Mouse (Mus musculus) liver, embryonic 13.5 days (tissue): ENCODE measurements at regions not wholly inside any gene's neighbourhood (a gene's known extent, or its start where the extent isn't known, plus 50 kb on each side); places are given as distances from the start of the nearest gene placed in this dataset.

Source experiments
- ATAC-seq: fragments of 200-750 bp; cut with Nextera tagmentation; 2 replicates; pipeline ENCODE4 v1.8.0; 2017; ENCODE audit warnings: low read depth, mild to moderate bottlenecking, moderate number of reproducible peaks, moderate library complexity
- DNase-seq: peaks from one replicate; pipeline ENCODE4 v3.0.0; 2022
- H3K27ac ChIP-seq: fragments of 300-500 bp; sonication (generic); 2 replicates; pipeline ENCODE4 v1.5.1; 2015; ENCODE audit warnings: moderate library complexity, mild to moderate bottlenecking, inconsistent platforms
- H3K27me3 ChIP-seq: fragments of 300-500 bp; sonication (generic); 2 replicates; pipeline ENCODE4 v1.6.1; 2015; ENCODE audit warnings: mild to moderate bottlenecking, inconsistent platforms
- H3K36me3 ChIP-seq: fragments of 300-500 bp; sonication (generic); 2 replicates; pipeline ENCODE4 v1.6.1; 2015; ENCODE audit warnings: mild to moderate bottlenecking, inconsistent platforms
- H3K4me1 ChIP-seq: fragments of 300-500 bp; sonication (generic); replicated peaks from 2 replicates; pipeline ENCODE4 v1.6.1; 2015; ENCODE audit warnings: inconsistent platforms
- H3K4me2 ChIP-seq: fragments of 300-500 bp; sonication (generic); 2 replicates; pipeline ENCODE4 v1.6.1; 2015; ENCODE audit warnings: inconsistent platforms, mild to moderate bottlenecking, moderate library complexity
- H3K4me3 ChIP-seq: fragments of 300-500 bp; sonication (generic); replicated peaks from 2 replicates; pipeline ENCODE4 v1.5.1; 2015; ENCODE audit warnings: mild to moderate bottlenecking, inconsistent platforms
- H3K9ac ChIP-seq: fragments of 300-500 bp; sonication (generic); 2 replicates; pipeline ENCODE4 v1.6.1; 2015; ENCODE audit warnings: mild to moderate bottlenecking, inconsistent platforms
- H3K9me3 ChIP-seq: fragments of 300-500 bp; sonication (generic); replicated peaks from 2 replicates; pipeline ENCODE4 v1.6.1; 2016; ENCODE audit warnings: inconsistent platforms
- WGBS: fragments of 180-500 bp; shearing (Covaris S2); methylation state at CpG from one replicate; pipeline ENCODE4 v1.1.7; 2015; ENCODE audit not compliant: insufficient replicate concordance; 5-methylcytosine and 5-hydroxymethylcytosine counted together

GRCm38 (mm10) chr15:36873884-36874243 lies 133.7 kb downstream of the Zfp706 start:
- H3K4me1 ChIP-seq = peaks cover 41% of the 10 kb centered on the region
- no peak overlapping the region for H3K4me2 ChIP-seq
- 63% methylated on average over 5 of the region's 5 CpGs for WGBS

GRCm38 (mm10) chr15:36873058-36873883 lies 134.3 kb downstream of the Zfp706 start:
- Histone ChIP-seq H3K4me1 (peaks cover 35% of the 10 kb centered on the region), H3K27me3 (no peaks in the 10 kb centered on the region), H3K36me3 (no peaks in the 10 kb centered on the region), H3K9me3 (no peaks in the 10 kb centered on the region), H3K4me2 (no peak overlapping the region), H3K4me3 (no peak overlapping the region), H3K27ac (peak overlapping the region; percentile 44; the same call in 1 of the 2 replicates), H3K9ac (no peak overlapping the region)
- DNase-seq (no peak), ATAC-seq (no peak)
- 64% methylated on average over 10 of the region's 10 CpGs for WGBS

More at GRCm38 (mm10) chr15:36873884-36874243, 133.7 kb downstream of the Zfp706 start:
- H3K9me3 ChIP-seq = no peaks in the 10 kb centered on the region
- peak overlapping the region; percentile 44 for H3K27ac ChIP-seq
- no peaks in the 10 kb centered on the region for H3K27me3 ChIP-seq
- H3K9ac ChIP-seq = no peak overlapping the region
- H3K36me3 ChIP-seq = no peaks in the 10 kb centered on the region
- DNase-seq = no peak
- ATAC-seq = no peak
- H3K4me3 ChIP-seq = no peak overlapping the region

GRCm38 (mm10) chr15:36872566-36872965 lies 135.0 kb downstream of the Zfp706 start:
- ATAC-seq (no peak), DNase-seq (no peak)
- no peak overlapping the region for H3K9ac ChIP-seq
- H3K27me3 ChIP-seq = no peaks in the 10 kb centered on the region
- H3K27ac ChIP-seq = no peak overlapping the region
- H3K4me1 ChIP-seq = peaks cover 31% of the 10 kb centered on the region
- WGBS = 18% methylated on average over 2 of the region's 2 CpGs
- H3K9me3 ChIP-seq = no peaks in the 10 kb centered on the region
- H3K36me3 ChIP-seq = no peaks in the 10 kb centered on the region
- H3K4me2 ChIP-seq = no peak overlapping the region
- H3K4me3 ChIP-seq = no peak overlapping the region

GRCm38 (mm10) chr15:36870717-36871116 lies 136.9 kb downstream of the Zfp706 start:
- Histone ChIP-seq H3K9me3 (no peaks in the 10 kb centered on the region), H3K4me2 (no peak overlapping the region), H3K27ac (no peak overlapping the region), H3K27me3 (no peaks in the 10 kb centered on the region), H3K36me3 (no peaks in the 10 kb centered on the region), H3K4me3 (no peak overlapping the region), H3K9ac (no peak overlapping the region), H3K4me1 (peaks cover 22% of the 10 kb centered on the region)
- ATAC-seq = no peak
- 83% methylated on average over 7 of the region's 7 CpGs for WGBS
- DNase-seq = no peak

GRCm38 (mm10) chr15:36870094-36870493 lies 137.5 kb downstream of the Zfp706 start:
- no peak overlapping the region for H3K4me2 ChIP-seq
- H3K9ac ChIP-seq = no peak overlapping the region
- ATAC-seq (no peak), DNase-seq (no peak)
- peaks cover 16% of the 10 kb centered on the region for H3K4me1 ChIP-seq
- no peak overlapping the region for H3K27ac ChIP-seq
- no peaks in the 10 kb centered on the region for H3K36me3 ChIP-seq
- H3K9me3 ChIP-seq = no peaks in the 10 kb centered on the region
- WGBS = 70% methylated on average over 9 of the region's 9 CpGs
- no peak overlapping the region for H3K4me3 ChIP-seq
- H3K27me3 ChIP-seq = no peaks in the 10 kb centered on the region

- Histone ChIP-seq H3K9me3 (no peaks in the 10 kb centered on the region), H3K9ac (no peak overlapping the region), H3K4me1 (no peaks in the 10 kb centered on the region), H3K36me3 (no peaks in the 10 kb centered on the region), H3K4me2 (no peak overlapping the region), H3K27me3 (no peaks in the 10 kb centered on the region), H3K4me3 (no peak overlapping the region), H3K27ac (no peak overlapping the region)
- DNase-seq (no peak), ATAC-seq (no peak)
- WGBS = 6% methylated on average over 1 of the region's 1 CpGs
Observed at GRCm38 (mm10) chr15:36866088-36866487, 141.5 kb downstream of the Zfp706 start.

- no peak overlapping the region for H3K4me2 ChIP-seq
- H3K36me3 ChIP-seq = no peaks in the 10 kb centered on the region
- H3K9ac ChIP-seq = no peak overlapping the region
- H3K4me3 ChIP-seq = no peak overlapping the region
- no peak overlapping the region for H3K27ac ChIP-seq
- H3K9me3 ChIP-seq = no peaks in the 10 kb centered on the region
- 18% methylated on average over 3 of the region's 3 CpGs for WGBS
- H3K27me3 ChIP-seq = no peaks in the 10 kb centered on the region
- no peaks in the 10 kb centered on the region for H3K4me1 ChIP-seq
- DNase-seq = no peak
- no peak for ATAC-seq
Observed at GRCm38 (mm10) chr15:36865332-36865731, 142.2 kb downstream of the Zfp706 start.

- Histone ChIP-seq H3K27ac (no peak overlapping the region), H3K27me3 (no peaks in the 10 kb centered on the region), H3K9me3 (no peaks in the 10 kb centered on the region), H3K4me1 (no peaks in the 10 kb centered on the region), H3K4me3 (no peak overlapping the region), H3K4me2 (no peak overlapping the region), H3K36me3 (no peaks in the 10 kb centered on the region), H3K9ac (no peak overlapping the region)
- WGBS = 49% methylated on average over 2 of the region's 2 CpGs
- no peak for ATAC-seq
- no peak for DNase-seq
Observed at GRCm38 (mm10) chr15:36864046-36864445, 143.5 kb downstream of the Zfp706 start.

- Histone ChIP-seq H3K27ac (no peak overlapping the region), H3K27me3 (no peaks in the 10 kb centered on the region), H3K9me3 (no peaks in the 10 kb centered on the region), H3K4me1 (no peaks in the 10 kb centered on the region), H3K4me2 (no peak overlapping the region), H3K9ac (no peak overlapping the region), H3K36me3 (no peaks in the 10 kb centered on the region), H3K4me3 (no peak overlapping the region)
- ATAC-seq (no peak), DNase-seq (no peak)
- WGBS = 55% methylated on average over 4 of the region's 4 CpGs
Observed at GRCm38 (mm10) chr15:36858711-36859110, 148.9 kb downstream of the Zfp706 start.

GRCm38 (mm10) chr15:36857622-36858021 lies 150.0 kb downstream of the Zfp706 start:
- no peak overlapping the region for H3K9ac ChIP-seq
- no peak for DNase-seq
- H3K36me3 ChIP-seq = no peaks in the 10 kb centered on the region
- no peak overlapping the region for H3K4me3 ChIP-seq
- no peaks in the 10 kb centered on the region for H3K9me3 ChIP-seq
- no peak overlapping the region for H3K4me2 ChIP-seq
- H3K27ac ChIP-seq = no peak overlapping the region
- H3K27me3 ChIP-seq = no peaks in the 10 kb centered on the region
- no peak for ATAC-seq
- no peaks in the 10 kb centered on the region for H3K4me1 ChIP-seq
- 76% methylated on average over 1 of the region's 1 CpGs for WGBS

GRCm38 (mm10) chr15:36855550-36856131 lies 151.9 kb downstream of the Zfp706 start:
- Histone ChIP-seq H3K4me1 (no peaks in the 10 kb centered on the region), H3K27me3 (no peaks in the 10 kb centered on the region), H3K9me3 (no peaks in the 10 kb centered on the region), H3K36me3 (no peaks in the 10 kb centered on the region), H3K9ac (no peak overlapping the region), H3K27ac (no peak overlapping the region), H3K4me3 (no peak overlapping the region), H3K4me2 (no peak overlapping the region)
- WGBS = 66% methylated on average over 7 of the region's 7 CpGs
- no peak for DNase-seq
- ATAC-seq = no peak

GRCm38 (mm10) chr15:36854900-36855321 lies 152.7 kb downstream of the Zfp706 start:
- no peak for DNase-seq
- H3K36me3 ChIP-seq = no peaks in the 10 kb centered on the region
- no peaks in the 10 kb centered on the region for H3K4me1 ChIP-seq
- H3K9ac ChIP-seq = no peak overlapping the region
- no peak overlapping the region for H3K4me3 ChIP-seq
- H3K4me2 ChIP-seq = no peak overlapping the region
- no peak overlapping the region for H3K27ac ChIP-seq
- no peak for ATAC-seq
- no peaks in the 10 kb centered on the region for H3K27me3 ChIP-seq
- 45% methylated on average over 6 of the region's 6 CpGs for WGBS
- no peaks in the 10 kb centered on the region for H3K9me3 ChIP-seq
